Mouse (Mus musculus) forebrain, embryonic 12.5 days (tissue): ENCODE measurements around the gene Gpr171. TPM values are rescaled to one million over a fixed set of nuclear protein-coding genes. Genes with fewer than 3 reads are reported as not detected.
"Not testable (repeated sequence)": the region's sequence is repeated elsewhere in the genome, so short reads cannot be mapped to it uniquely, and the experiment has no call there.

Source experiments
- ATAC-seq: fragments of 200-750 bp; cut with Nextera tagmentation; 2 replicates; pipeline ENCODE4 v1.8.0; 2017; ENCODE audit warnings: moderate TSS enrichment; ENCODE audit not compliant: low FRiP score
- H3K27ac ChIP-seq: fragments of 300-500 bp; sonication (generic); 2 replicates; pipeline ENCODE4 v1.5.1; 2016; ENCODE audit warnings: mild to moderate bottlenecking
- H3K27me3 ChIP-seq: fragments of 300-500 bp; sonication (generic); 2 replicates; pipeline ENCODE4 v1.6.1; 2016; ENCODE audit warnings: mild to moderate bottlenecking
- H3K36me3 ChIP-seq: fragments of 300-500 bp; sonication (generic); replicated peaks from 2 replicates; pipeline ENCODE4 v1.6.1; 2016; ENCODE audit warnings: mild to moderate bottlenecking
- H3K4me1 ChIP-seq: fragments of 300-500 bp; sonication (generic); 2 replicates; pipeline ENCODE4 v1.6.1; 2016
- H3K4me2 ChIP-seq: fragments of 300-500 bp; sonication (generic); 2 replicates; pipeline ENCODE4 v1.6.1; 2016; ENCODE audit warnings: mild to moderate bottlenecking, moderate library complexity
- H3K4me3 ChIP-seq: fragments of 300-500 bp; sonication (generic); replicated peaks from 2 replicates; pipeline ENCODE4 v1.5.1; 2016; ENCODE audit warnings: mild to moderate bottlenecking
- H3K9ac ChIP-seq: fragments of 300-500 bp; sonication (generic); 2 replicates; pipeline ENCODE4 v1.6.1; 2016; ENCODE audit warnings: mild to moderate bottlenecking
- H3K9me3 ChIP-seq: fragments of 300-500 bp; sonication (generic); 2 replicates; pipeline ENCODE4 v1.6.1; 2016
- WGBS: fragments of 180-500 bp; shearing (Covaris S2); methylation state at CpG from one replicate; pipeline ENCODE4 v1.1.7; 2016; 5-methylcytosine and 5-hydroxymethylcytosine counted together
- polyA plus RNA-seq: library from polyadenylated mRNA; unstranded; fragments of >200 nt; fragmentation: Nextera tagmentation; extraction: Ambion mirVana; gene quantifications from 2 replicates; pipeline ENCODE4 v1.2.1, GENCODE M21; 2016

Gpr171 gene
- polyA plus RNA-seq, result 1.9 and 2.1 TPM in 2 replicates

DNA sequence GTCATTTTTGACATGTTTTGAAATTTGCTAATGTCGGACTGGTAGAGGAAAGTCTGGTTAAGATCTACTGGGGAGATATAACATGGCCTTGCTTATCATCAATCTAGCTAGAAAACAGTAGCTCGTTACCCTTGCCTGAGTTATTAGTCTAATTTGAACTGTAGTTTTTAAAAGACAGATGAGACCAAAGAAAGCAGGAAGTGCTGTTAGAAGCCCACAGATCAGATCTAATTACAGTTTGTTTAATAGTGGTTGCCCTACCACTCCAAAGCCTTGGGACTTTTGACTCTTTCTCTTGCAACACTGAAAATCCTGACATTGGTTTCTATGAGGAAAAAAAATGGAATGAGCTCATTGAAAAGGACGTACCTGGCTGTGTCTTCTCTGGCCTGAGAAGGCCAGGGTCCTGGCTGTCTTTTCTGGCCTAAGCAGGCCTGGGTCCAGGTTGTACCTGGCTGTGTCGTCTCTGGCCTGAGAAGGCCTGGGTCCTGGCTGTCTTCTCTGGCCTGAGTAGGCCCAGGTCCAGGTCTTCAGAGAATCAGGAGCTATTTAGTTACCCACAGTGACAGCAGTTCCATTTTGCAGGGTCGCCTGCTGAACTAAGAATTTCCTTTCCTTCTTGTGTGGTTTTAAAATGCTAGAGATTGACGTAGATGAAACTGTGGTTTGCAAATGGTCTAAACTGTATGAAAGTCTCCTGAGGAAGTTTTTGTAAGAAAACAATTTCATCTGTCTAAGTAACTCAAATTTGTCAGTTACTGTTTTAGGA is at the start of gene Gpr171:
Gene Gpr171, minus strand, starts transcription at position 604 of the 769 bp plus-strand sequence.
- whole genome bisulfite sequencing, result 88% methylated on average over 6 of the region's 6 CpGs
- H3K4me2 ChIP-seq, result no peak within 1 kb of the TSS
- no peaks in the 10 kb centered on the region for H3K27me3 ChIP-seq
- no peak within 1 kb of the TSS for H3K4me3 ChIP-seq
- no peaks in the 10 kb centered on the region for H3K9me3 ChIP-seq
- H3K4me1 ChIP-seq, result no peaks in the 10 kb centered on the region
- H3K36me3 ChIP-seq, result no peaks in the 10 kb centered on the region
- ATAC-seq, result no peak
- H3K9ac ChIP-seq, result no peak within 1 kb of the TSS
- no peak within 1 kb of the TSS for H3K27ac ChIP-seq

GRCm38 (mm10) chr3:59150624-59151023 is 49.0 kb upstream of the Gpr171 start:
- Histone ChIP-seq H3K27me3 (no peaks in the 10 kb centered on the region), H3K27ac (no peak overlapping the region), H3K4me3 (no peak overlapping the region), H3K4me2 (no peak overlapping the region), H3K4me1 (no peaks in the 10 kb centered on the region), H3K9ac (no peak overlapping the region), H3K9me3 (no peaks in the 10 kb centered on the region), H3K36me3 (no peaks in the 10 kb centered on the region)
- no peak for ATAC-seq
- WGBS, result 97% methylated on average over 2 of the region's 2 CpGs

DNA sequence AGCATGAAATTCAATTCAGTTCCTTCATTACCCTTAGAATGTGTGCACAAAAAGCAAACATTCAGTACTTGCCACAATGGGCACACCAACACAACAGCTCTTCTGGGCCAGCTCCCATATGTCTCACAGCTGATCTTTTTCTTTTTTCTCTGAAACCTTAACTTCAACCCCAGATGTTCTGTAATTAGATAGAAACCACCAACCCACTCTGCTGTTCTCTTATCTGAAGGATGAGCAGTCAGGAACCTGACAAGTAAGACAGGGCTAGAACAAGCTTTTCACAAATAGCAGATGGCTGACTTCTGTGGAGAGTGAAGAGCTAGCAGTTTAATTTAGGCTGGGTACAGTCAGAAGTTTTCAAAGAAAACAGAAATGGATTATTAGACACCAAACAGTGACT is 48.0 kb upstream of the Gpr171 start:
- Histone ChIP-seq H3K4me3 (no peak overlapping the region), H3K4me1 (no peaks in the 10 kb centered on the region), H3K36me3 (no peaks in the 10 kb centered on the region), H3K9ac (no peak overlapping the region), H3K27me3 (no peaks in the 10 kb centered on the region), H3K9me3 (no peaks in the 10 kb centered on the region), H3K27ac (no peak overlapping the region), H3K4me2 (no peak overlapping the region)
- ATAC-seq, result no peak

- Histone ChIP-seq H3K9ac (no peak overlapping the region), H3K27ac (no peak overlapping the region), H3K4me2 (no peak overlapping the region), H3K36me3 (no peaks in the 10 kb centered on the region), H3K9me3 (no peaks in the 10 kb centered on the region), H3K4me3 (no peak overlapping the region), H3K4me1 (no peaks in the 10 kb centered on the region), H3K27me3 (no peaks in the 10 kb centered on the region)
- no peak for ATAC-seq
- 71% methylated on average over 5 of the region's 5 CpGs for WGBS
Measured at GRCm38 (mm10) chr3:59145194-59145593, 43.6 kb upstream of the Gpr171 start.

GRCm38 (mm10) chr3:59141507-59142305 is 40.1 kb upstream of the Gpr171 start:
- no peak for ATAC-seq
- Histone ChIP-seq H3K4me3 (no peak overlapping the region), H3K9me3 (no peaks in the 10 kb centered on the region), H3K9ac (no peak overlapping the region), H3K27me3 (no peaks in the 10 kb centered on the region), H3K4me2 (no peak overlapping the region), H3K36me3 (no peaks in the 10 kb centered on the region), H3K27ac (no peak overlapping the region), H3K4me1 (no peaks in the 10 kb centered on the region)
- WGBS, result 79% methylated on average over 8 of the region's 8 CpGs

DNA sequence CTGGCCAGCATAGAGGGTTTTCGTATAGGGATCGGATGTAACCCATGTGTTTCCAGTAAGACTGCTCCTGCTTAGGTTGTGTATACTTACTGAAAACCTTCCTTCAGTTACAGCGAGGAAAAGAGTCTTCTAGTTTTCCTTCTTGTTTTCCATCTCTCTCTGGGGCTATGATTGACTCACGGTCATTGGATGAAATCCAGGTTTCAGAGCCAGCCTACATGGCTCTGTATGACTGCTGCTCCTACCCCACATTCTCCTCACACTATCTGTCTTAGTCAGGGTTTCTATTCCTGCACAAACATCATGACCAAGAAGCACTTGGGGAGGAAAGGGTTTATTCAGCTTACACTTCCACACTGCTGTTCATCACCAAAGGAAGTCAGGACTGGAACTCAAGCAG is 39.3 kb upstream of the Gpr171 start:
- not testable (repeated sequence) for H3K27ac ChIP-seq, H3K4me2 ChIP-seq, H3K36me3 ChIP-seq, H3K9me3 ChIP-seq, ATAC-seq, H3K4me3 ChIP-seq, H3K4me1 ChIP-seq, H3K27me3 ChIP-seq, H3K9ac ChIP-seq
- WGBS, result 90% methylated on average over 4 of the region's 4 CpGs

DNA sequence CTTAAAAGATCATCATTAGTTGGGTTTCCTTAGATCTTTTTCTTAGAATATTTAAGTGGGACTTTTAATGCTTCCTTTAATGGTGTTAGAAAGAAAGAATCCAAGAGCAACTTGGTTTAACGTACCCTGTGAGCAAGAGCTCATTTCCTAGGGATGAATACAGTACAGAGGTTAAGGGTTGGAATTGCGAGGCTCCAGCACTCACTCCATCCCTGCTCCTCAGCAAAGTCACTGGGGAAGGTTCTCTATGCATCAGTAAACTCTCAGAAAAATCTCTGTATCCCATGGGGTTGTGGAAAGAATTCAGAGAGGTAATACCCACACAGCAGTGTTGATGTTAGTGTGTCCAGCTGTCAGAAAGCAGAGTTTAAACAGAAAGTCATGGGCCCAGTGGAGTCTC is 38.5 kb upstream of the Gpr171 start:
- no peak overlapping the region for H3K27ac ChIP-seq
- no peak overlapping the region for H3K9ac ChIP-seq
- no peak overlapping the region for H3K4me2 ChIP-seq
- H3K9me3 ChIP-seq, result no peaks in the 10 kb centered on the region
- 89% methylated on average over 2 of the region's 2 CpGs for WGBS
- H3K4me3 ChIP-seq, result no peak overlapping the region
- ATAC-seq, result no peak
- no peaks in the 10 kb centered on the region for H3K4me1 ChIP-seq
- no peaks in the 10 kb centered on the region for H3K36me3 ChIP-seq
- no peaks in the 10 kb centered on the region for H3K27me3 ChIP-seq

DNA sequence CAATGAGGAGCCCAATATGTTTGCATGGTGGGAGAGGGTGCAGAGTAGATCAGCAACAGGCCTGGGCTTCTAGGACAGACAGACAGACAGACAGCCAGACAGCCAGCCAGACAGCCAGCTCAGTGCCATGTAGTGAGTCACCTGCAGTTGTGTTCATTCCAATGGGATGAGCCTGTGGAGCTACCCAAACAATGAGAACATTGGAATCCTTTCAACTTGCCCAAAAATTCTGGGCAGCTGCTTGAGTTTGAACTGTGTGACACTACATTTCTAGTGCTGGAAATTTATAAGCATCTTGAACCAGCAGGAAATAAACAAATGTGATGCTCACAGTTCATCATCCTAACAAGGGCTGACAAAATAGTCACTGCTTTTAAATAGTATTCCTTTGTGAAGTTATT is 38.0 kb upstream of the Gpr171 start:
- no peak overlapping the region for H3K27ac ChIP-seq
- H3K4me1 ChIP-seq, result no peaks in the 10 kb centered on the region
- ATAC-seq, result no peak; the same call in 1 of the 2 replicates
- H3K9ac ChIP-seq, result no peak overlapping the region
- H3K27me3 ChIP-seq, result no peaks in the 10 kb centered on the region
- no peaks in the 10 kb centered on the region for H3K36me3 ChIP-seq
- H3K4me2 ChIP-seq, result no peak overlapping the region
- H3K9me3 ChIP-seq, result no peaks in the 10 kb centered on the region
- H3K4me3 ChIP-seq, result no peak overlapping the region

DNA sequence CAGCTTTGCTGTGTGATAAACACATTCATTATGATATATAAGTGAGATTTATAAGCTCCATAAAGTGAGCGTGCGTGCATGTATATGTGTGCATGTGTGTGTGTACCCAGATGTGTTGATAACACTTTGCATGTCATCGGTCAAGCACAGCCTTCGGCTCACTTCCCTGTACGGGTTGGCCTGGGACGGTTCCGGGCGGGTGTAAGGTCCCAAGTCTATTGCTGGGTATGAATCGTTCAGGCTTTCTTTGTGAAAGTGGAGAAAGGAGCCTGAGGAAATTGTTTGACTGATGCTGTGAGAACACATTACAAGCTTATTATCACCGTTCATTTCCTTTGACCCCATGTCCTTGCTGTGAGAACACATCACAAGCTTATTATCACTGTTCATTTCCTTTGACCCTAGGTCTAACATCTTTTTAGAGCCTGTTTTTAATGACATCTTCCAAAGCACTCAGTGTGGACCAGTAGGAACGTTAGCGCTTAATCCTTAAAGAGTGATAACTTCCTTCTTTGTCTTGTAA is 37.4 kb upstream of the Gpr171 start:
- Histone ChIP-seq H3K9ac (no peak overlapping the region), H3K4me2 (no peak overlapping the region), H3K9me3 (no peaks in the 10 kb centered on the region), H3K36me3 (no peaks in the 10 kb centered on the region), H3K27ac (no peak overlapping the region), H3K4me3 (no peak overlapping the region), H3K27me3 (no peaks in the 10 kb centered on the region), H3K4me1 (no peaks in the 10 kb centered on the region)
- 65% methylated on average over 12 of the region's 12 CpGs for WGBS
- peak; percentile 30; the same call in 1 of the 2 replicates for ATAC-seq

DNA sequence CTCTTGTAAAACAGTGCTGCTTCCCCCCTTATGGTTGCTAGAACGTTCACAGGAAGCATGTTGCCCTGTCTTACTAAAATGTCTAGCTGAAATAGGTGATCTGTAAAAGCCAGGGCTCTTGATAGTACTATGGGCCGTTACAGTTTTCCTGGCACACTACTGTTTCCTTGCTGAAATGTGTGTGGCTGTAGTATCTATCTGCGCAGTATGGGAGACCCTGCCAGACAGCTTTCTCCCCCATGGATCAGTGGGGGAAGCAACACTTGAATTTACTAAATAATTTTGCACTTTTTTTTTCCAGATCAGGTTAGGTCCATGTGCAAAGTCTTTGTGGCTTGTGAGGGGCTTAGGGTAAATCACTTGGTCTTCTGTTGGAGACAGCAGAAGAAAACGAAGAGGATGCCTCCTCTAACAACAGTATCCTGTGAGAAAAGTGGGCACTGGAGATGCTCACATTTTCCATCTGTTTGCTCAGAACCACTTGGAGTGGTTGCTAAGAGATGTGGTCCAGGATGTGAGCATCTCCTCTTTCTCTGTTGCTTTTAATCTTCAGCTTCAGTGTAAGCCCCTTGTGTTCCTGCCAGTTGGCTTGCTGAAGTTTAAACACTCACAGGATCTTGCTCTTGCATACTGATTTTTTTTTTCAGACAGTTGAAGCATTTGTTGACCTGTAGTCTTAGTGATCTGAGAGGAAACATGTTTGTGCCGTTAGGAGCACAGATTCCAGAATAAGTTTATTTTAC is 34.5 kb upstream of the Gpr171 start:
- Histone ChIP-seq H3K27ac (no peak overlapping the region), H3K4me2 (no peak overlapping the region), H3K4me1 (no peaks in the 10 kb centered on the region), H3K9me3 (no peaks in the 10 kb centered on the region), H3K27me3 (no peaks in the 10 kb centered on the region), H3K36me3 (no peaks in the 10 kb centered on the region), H3K9ac (no peak overlapping the region), H3K4me3 (no peak overlapping the region)
- 78% methylated on average over 5 of the region's 5 CpGs for WGBS
- ATAC-seq, result no peak

- no peak for ATAC-seq
- Histone ChIP-seq H3K4me3 (no peak overlapping the region), H3K9ac (no peak overlapping the region), H3K9me3 (no peaks in the 10 kb centered on the region), H3K27ac (no peak overlapping the region), H3K27me3 (no peaks in the 10 kb centered on the region), H3K4me2 (no peak overlapping the region), H3K36me3 (no peaks in the 10 kb centered on the region), H3K4me1 (no peaks in the 10 kb centered on the region)
- WGBS, result 93% methylated on average over 5 of the region's 5 CpGs
Measured at GRCm38 (mm10) chr3:59133189-59133588, 31.6 kb upstream of the Gpr171 start.

DNA sequence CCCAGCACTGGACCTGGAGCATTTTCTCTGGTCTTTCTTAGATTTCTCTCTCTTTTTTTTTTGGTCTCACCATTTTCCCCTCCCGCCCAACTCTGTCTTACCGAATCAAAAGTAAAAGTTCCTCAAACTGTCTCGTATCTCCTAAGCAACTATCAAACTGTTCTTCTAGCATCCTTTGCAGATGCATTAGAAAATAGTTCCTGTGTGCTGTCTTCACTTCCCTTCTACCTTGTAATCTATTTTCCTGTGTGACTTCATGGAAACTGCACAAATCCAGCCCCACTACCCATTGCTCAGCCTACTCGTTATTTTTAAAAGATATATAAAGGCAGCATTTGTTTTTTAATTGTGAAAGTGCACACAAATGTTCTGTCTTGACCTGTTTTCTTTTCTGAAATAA is 30.3 kb upstream of the Gpr171 start:
- WGBS, result 86% methylated on average over 4 of the region's 4 CpGs
- no peak overlapping the region for H3K9ac ChIP-seq

More for the DNA sequence above, 30.3 kb upstream of the Gpr171 start:
- no peak overlapping the region for H3K4me3 ChIP-seq
- no peaks in the 10 kb centered on the region for H3K9me3 ChIP-seq
- ATAC-seq, result no peak
- H3K27ac ChIP-seq, result no peak overlapping the region
- H3K4me1 ChIP-seq, result no peaks in the 10 kb centered on the region
- no peak overlapping the region for H3K4me2 ChIP-seq
- no peaks in the 10 kb centered on the region for H3K36me3 ChIP-seq
- no peaks in the 10 kb centered on the region for H3K27me3 ChIP-seq
